Mouse (Mus musculus): ENCODE results near the gene Adam3.

Adam3 gene

GRCm38 (mm10) chr8:24725630-24726029, at the start of gene Adam3:
TSS of gene Adam3 (minus strand) at chr8:24725852.
- no peak for DNase-seq (ENCODE audit: low spot score)

GRCm38 (mm10) chr8:24724886-24725626, 596 bp downstream of the Adam3 start:
- DNase-seq (ENCODE audit: low spot score) = no peak

Data from testis, postnatal 14 days (tissue).